Mouse (Mus musculus) kidney, postnatal 0 days (tissue): ENCODE measurements at regions not wholly inside any gene's neighbourhood (a gene's known extent, or its start where the extent isn't known, plus 50 kb on each side); places are given as distances from the start of the nearest gene placed in this dataset.

Experiments used
- ATAC-seq: fragments of 200-750 bp; cut with Nextera tagmentation; replicated peaks from 2 replicates; pipeline ENCODE4 v1.8.0; 2017; ENCODE audit warnings: low read depth, moderate number of reproducible peaks, moderate TSS enrichment, moderate library complexity; ENCODE audit not compliant: low FRiP score
- DNase-seq: peaks from one replicate; pipeline ENCODE4 v3.0.0-alpha.2; 2016; ENCODE audit warnings: low spot score
- H3K27ac ChIP-seq: fragments of 300-500 bp; sonication (generic); 2 replicates; pipeline ENCODE4 v1.5.1; 2014; ENCODE audit warnings: mild to moderate bottlenecking
- H3K27me3 ChIP-seq: fragments of 300-500 bp; sonication (generic); 2 replicates; pipeline ENCODE4 v1.6.1; 2014; ENCODE audit warnings: low read length, mixed read lengths; ENCODE audit not compliant: insufficient read depth
- H3K36me3 ChIP-seq: fragments of 300-500 bp; sonication (generic); 2 replicates; pipeline ENCODE4 v1.6.1; 2014; ENCODE audit warnings: low read length, mixed read lengths; ENCODE audit not compliant: insufficient read depth
- H3K4me1 ChIP-seq: fragments of 300-500 bp; sonication (generic); replicated peaks from 2 replicates; pipeline ENCODE4 v1.6.1; 2014; ENCODE audit warnings: antibody characterized with exemption, low read length, mixed read lengths; ENCODE audit not compliant: insufficient read depth
- H3K4me2 ChIP-seq: fragments of 300-500 bp; sonication (generic); 2 replicates; pipeline ENCODE4 v1.6.1; 2014; ENCODE audit warnings: mild to moderate bottlenecking, low read length, moderate library complexity, mixed read lengths
- H3K4me3 ChIP-seq: fragments of 300-500 bp; sonication (generic); replicated peaks from 2 replicates; pipeline ENCODE4 v1.5.1; 2014; ENCODE audit warnings: low read depth, low read length
- H3K9ac ChIP-seq: fragments of 300-500 bp; sonication (generic); 2 replicates; pipeline ENCODE4 v1.6.1; 2014; ENCODE audit warnings: low read depth, low read length
- H3K9me3 ChIP-seq: fragments of 300-500 bp; sonication (generic); replicated peaks from 2 replicates; pipeline ENCODE4 v1.6.1; 2016; ENCODE audit warnings: low read length, inconsistent platforms, mixed read lengths
- CTCF ChIP-seq: IDR thresholded peaks from 2 replicates; pipeline ENCODE4 v1.5.1; 2016; ENCODE audit warnings: antibody characterized with exemption, low read depth, mild to moderate bottlenecking, moderate library complexity
- WGBS: fragments of 180-500 bp; shearing (Covaris S2); extraction: QIAGEN DNeasy Blood & Tissue Kit; methylation state at CpG from one replicate; pipeline ENCODE4 v1.1.7; 2014; 5-methylcytosine and 5-hydroxymethylcytosine counted together

GRCm38 (mm10) chr14:46305267-46305666 is 73.9 kb upstream of the Gm15217 start:
- Histone ChIP-seq H3K9me3 (no peaks in the 10 kb centered on the region), H3K4me3 (no peak overlapping the region), H3K4me2 (no peak overlapping the region), H3K9ac (no peak overlapping the region), H3K27ac (no peak overlapping the region), H3K4me1 (peaks cover 6% of the 10 kb centered on the region), H3K36me3 (no peaks in the 10 kb centered on the region), H3K27me3 (no peaks in the 10 kb centered on the region)
- WGBS, result 65% methylated on average over 4 of the region's 4 CpGs
- ATAC-seq (no peak), DNase-seq (no peak)
- TF ChIP-seq CTCF, result no peak

DNA sequence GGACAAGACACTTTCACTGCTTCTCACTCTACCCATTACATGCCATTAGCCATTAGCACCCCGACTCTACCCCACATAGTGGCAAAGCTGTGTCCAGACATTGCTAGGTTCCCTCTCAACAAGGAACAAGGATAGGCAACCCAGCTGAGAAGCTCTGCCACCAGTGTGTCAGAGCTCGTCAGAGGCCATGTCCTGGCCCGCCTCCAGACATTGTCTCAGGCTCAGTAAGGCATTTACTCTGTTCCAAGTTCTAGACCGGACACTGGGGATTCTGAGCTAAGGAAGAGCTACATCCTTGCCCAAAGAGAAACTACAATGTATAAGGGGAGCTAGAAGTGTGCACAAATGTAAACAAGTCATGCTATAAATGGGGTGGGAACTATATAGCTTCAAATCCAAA is 66.2 kb upstream of the Gm15217 start:
- Histone ChIP-seq H3K36me3 (no peaks in the 10 kb centered on the region), H3K4me2 (no peak overlapping the region), H3K9me3 (no peaks in the 10 kb centered on the region), H3K4me1 (0 out of 2 replicates have a peak, but pooled peaks cover 2% of the 10 kb centered on the region), H3K27me3 (no peaks in the 10 kb centered on the region), H3K9ac (no peak overlapping the region), H3K27ac (no peak overlapping the region), H3K4me3 (no peak overlapping the region)
- no peak for ATAC-seq
- 70% methylated on average over 4 of the region's 4 CpGs for WGBS
- no peak for DNase-seq
- TF ChIP-seq CTCF, result no peak

GRCm38 (mm10) chr14:46316521-46316920 is 62.7 kb upstream of the Gm15217 start:
- Histone ChIP-seq H3K4me2 (no peak overlapping the region), H3K27me3 (no peaks in the 10 kb centered on the region), H3K4me1 (0 out of 2 replicates have a peak, but pooled peaks cover 2% of the 10 kb centered on the region), H3K27ac (no peak overlapping the region), H3K9me3 (no peaks in the 10 kb centered on the region), H3K9ac (no peak overlapping the region), H3K4me3 (no peak overlapping the region), H3K36me3 (no peaks in the 10 kb centered on the region)
- no peak for TF ChIP-seq CTCF
- WGBS, result 89% methylated on average over 5 of the region's 5 CpGs
- ATAC-seq (no peak), DNase-seq (no peak)

DNA sequence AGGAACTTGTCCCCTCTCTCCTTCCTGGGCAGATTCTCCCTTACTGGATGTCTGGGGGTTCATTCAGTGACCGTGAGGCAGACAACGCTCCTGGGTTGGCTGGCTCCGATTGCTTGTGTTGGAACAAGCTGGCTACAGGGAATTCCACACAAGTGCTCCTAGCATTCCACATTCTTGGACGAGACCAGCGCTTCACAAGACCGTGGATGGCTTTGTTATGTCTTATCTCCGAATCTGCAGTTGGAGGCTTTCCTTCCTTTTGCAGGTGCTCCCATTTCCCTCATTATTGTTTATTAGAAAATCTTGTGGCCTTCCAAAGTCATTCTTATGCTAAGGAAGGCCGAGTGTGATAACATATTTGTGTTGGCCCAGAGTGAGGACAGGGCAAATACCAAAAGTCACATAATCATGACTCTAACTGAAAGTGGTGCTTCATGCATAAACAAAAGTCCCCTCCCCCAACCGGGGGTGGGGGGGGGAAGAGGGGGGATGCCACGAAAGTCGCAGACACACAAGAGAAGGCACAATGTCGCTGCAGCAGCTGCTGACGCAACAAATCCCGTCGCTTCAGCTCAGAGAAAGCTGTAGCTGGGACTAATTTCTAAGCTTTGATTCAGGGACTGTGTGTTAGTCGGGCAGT is 61.7 kb upstream of the Gm15217 start:
- H3K4me3 ChIP-seq, result no peak overlapping the region
- H3K36me3 ChIP-seq, result no peaks in the 10 kb centered on the region
- no peak overlapping the region for H3K9ac ChIP-seq
- WGBS, result 60% methylated on average over 16 of the region's 16 CpGs
- no peaks in the 10 kb centered on the region for H3K27me3 ChIP-seq
- ATAC-seq, result no peak
- no peak overlapping the region for H3K4me2 ChIP-seq
- peak; percentile 19 for DNase-seq
- no peak for TF ChIP-seq CTCF
- 0 out of 2 replicates have a peak, but pooled peaks cover 2% of the 10 kb centered on the region for H3K4me1 ChIP-seq
- H3K27ac ChIP-seq, result no peak overlapping the region
- H3K9me3 ChIP-seq, result no peaks in the 10 kb centered on the region

- H3K9me3 ChIP-seq, result no peaks in the 10 kb centered on the region
- no peaks in the 10 kb centered on the region for H3K27me3 ChIP-seq
- no peak overlapping the region for H3K4me2 ChIP-seq
- no peaks in the 10 kb centered on the region for H3K4me1 ChIP-seq
- WGBS, result 56% methylated on average over 3 of the region's 3 CpGs
- TF ChIP-seq CTCF, result no peak
- H3K36me3 ChIP-seq, result no peaks in the 10 kb centered on the region
- H3K27ac ChIP-seq, result no peak overlapping the region
- ATAC-seq (no peak), DNase-seq (no peak)
- H3K9ac ChIP-seq, result no peak overlapping the region
- H3K4me3 ChIP-seq, result no peak overlapping the region
Observed at GRCm38 (mm10) chr14:46328064-46328463, 51.1 kb upstream of the Gm15217 start.
